Mouse (Mus musculus): ENCODE results near the gene Cttn. TPM values are rescaled to one million over a fixed set of nuclear protein-coding genes. Genes with fewer than 3 reads are reported as not detected.

The Cttn gene
- total RNA-seq, 2 experiments from 2014 or later, result 32.2 to 32.4 TPM

GRCm38 (mm10) chr7:144408464-144409000, 62.3 kb downstream of the Cttn start:
- intact Hi-C loops (cut with DNase I), result no loop called here
- no peak for DNase-seq

DNA sequence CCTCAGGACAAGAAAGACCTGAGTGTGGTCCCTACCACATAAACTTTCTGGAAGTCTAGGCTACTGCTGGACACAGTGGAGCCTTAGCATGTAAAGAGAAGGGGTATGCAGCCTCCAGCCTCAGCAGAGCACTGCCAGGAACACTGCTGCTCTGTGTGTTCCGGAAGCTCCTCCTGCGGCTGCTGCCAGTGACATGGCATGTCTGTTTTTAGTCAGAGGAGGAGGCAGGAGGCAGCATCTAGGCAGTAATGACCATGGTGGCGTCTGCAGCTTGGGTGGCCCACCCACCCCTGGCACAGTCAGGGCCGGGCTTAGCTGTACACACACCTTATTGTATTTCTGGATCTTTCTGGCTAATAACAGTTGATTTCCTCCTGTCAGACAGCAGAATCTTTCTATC, 63.1 kb downstream of the Cttn start:
- no peak for DNase-seq
- intact Hi-C loops (cut with DNase I), result no loop called here

GRCm38 (mm10) chr7:144402492-144402891, 68.3 kb downstream of the Cttn start:
- intact Hi-C loops (cut with DNase I), result no loop called here
- DNase-seq, result no peak

- intact Hi-C loops (cut with DNase I), result no loop called here
- DNase-seq, result no peak
These were observed 79.1 kb downstream of the Cttn start for GRCm38 (mm10) chr7:144391727-144392126.

DNA sequence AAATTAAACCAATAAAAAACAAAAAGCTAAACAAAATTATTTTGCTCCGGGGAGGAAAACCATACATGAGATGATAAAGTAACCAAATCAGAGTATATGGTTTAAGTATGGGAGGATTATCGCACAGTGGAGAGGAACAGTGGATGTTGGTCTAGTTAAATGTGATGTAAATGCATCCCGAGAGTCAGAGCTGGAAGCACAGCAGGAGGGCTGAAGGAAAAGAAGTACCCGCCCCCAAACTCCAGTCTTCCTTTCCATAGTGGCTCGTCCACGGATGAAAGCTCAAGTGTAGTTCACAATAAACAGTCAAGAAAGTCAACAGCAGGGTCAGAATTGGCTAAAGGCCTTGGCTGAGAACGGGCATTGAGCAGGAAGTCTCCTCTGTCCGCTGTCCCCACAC, 80.1 kb downstream of the Cttn start:
- intact Hi-C loops (cut with DNase I), result no loop called here
- no peak for DNase-seq

DNA sequence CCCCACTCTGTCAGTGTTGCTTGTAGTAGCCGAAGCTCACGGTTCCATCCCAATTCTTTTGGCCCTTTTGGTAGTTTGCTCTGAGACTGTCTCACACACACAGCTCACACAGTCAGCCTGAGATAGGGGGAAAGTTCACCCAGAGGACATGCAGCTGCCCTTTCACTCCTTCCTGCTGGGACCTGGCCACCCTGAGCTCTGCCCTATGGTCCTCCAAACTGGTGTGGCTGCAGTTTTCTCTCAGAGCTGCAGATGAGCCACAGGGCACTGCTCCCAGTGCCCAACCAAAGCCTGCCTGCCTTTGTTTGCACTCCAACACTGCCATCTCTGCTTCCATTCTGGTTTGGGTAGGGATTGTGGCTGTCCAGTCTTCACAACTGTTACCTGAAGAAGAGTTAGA, 81.1 kb downstream of the Cttn start:
- no peak for DNase-seq
- intact Hi-C loops (cut with DNase I), result no loop called here

GRCm38 (mm10) chr7:144387537-144387936, 83.3 kb downstream of the Cttn start:
- DNase-seq, result no peak
- intact Hi-C loops (cut with DNase I), result no loop called here

Other genes with a start within 250 kb of the Cttn start
- 10 to 100 TPM; 39.3 TPM for gene Ppfia1, start 82.7 kb upstream of the Cttn start, total RNA-seq (2021)
- 1 to 10 TPM; 8.0 to 9.3 TPM for gene Fadd, start 111.5 kb upstream of the Cttn start, total RNA-seq (2021)